Mouse (Mus musculus) limb, embryonic 12.5 days (tissue): ENCODE measurements around the gene Alkbh8. TPM values are rescaled to one million over a fixed set of nuclear protein-coding genes. Genes with fewer than 3 reads are reported as not detected.
"Not testable (repeated sequence)": the region's sequence is repeated elsewhere in the genome, so short reads cannot be mapped to it uniquely, and the experiment has no call there.

Experiments used
- ATAC-seq: fragments of 200-750 bp; cut with Nextera tagmentation; 2 replicates; pipeline ENCODE4 v1.8.0; 2017; ENCODE audit warnings: low read depth, moderate TSS enrichment; ENCODE audit not compliant: insufficient number of reproducible peaks, insufficient read depth, low FRiP score, low TSS enrichment
- H3K27ac ChIP-seq: fragments of 300-500 bp; sonication (generic); 2 replicates; pipeline ENCODE4 v1.5.1; 2016; ENCODE audit warnings: mild to moderate bottlenecking, moderate library complexity
- H3K27me3 ChIP-seq: fragments of 300-500 bp; sonication (generic); 2 replicates; pipeline ENCODE4 v1.6.1; 2016; ENCODE audit warnings: mild to moderate bottlenecking, moderate library complexity
- H3K36me3 ChIP-seq: fragments of 300-500 bp; sonication (generic); 2 replicates; pipeline ENCODE4 v1.6.1; 2016; ENCODE audit warnings: mild to moderate bottlenecking, moderate library complexity
- H3K4me1 ChIP-seq: fragments of 300-500 bp; sonication (generic); replicated peaks from 2 replicates; pipeline ENCODE4 v1.6.1; 2016
- H3K4me2 ChIP-seq: fragments of 300-500 bp; sonication (generic); 2 replicates; pipeline ENCODE4 v1.6.1; 2016; ENCODE audit warnings: mild to moderate bottlenecking, moderate library complexity
- H3K4me3 ChIP-seq: fragments of 300-500 bp; sonication (generic); replicated peaks from 2 replicates; pipeline ENCODE4 v1.5.1; 2016; ENCODE audit warnings: mild to moderate bottlenecking
- H3K9ac ChIP-seq: fragments of 300-500 bp; sonication (generic); replicated peaks from 2 replicates; pipeline ENCODE4 v1.6.1; 2016; ENCODE audit warnings: mild to moderate bottlenecking, moderate library complexity
- H3K9me3 ChIP-seq: fragments of 300-500 bp; sonication (generic); 2 replicates; pipeline ENCODE4 v1.6.1; 2016; ENCODE audit warnings: mild to moderate bottlenecking, moderate library complexity
- WGBS: fragments of 180-500 bp; shearing (Covaris S2); methylation state at CpG from one replicate; pipeline ENCODE4 v1.1.7; 2016; 5-methylcytosine and 5-hydroxymethylcytosine counted together
- polyA plus RNA-seq: library from polyadenylated mRNA; unstranded; fragments of >200 nt; fragmentation: Nextera tagmentation; extraction: Ambion mirVana; gene quantifications from 2 replicates; pipeline ENCODE4 v1.2.1, GENCODE M21; 2016

The Alkbh8 gene
- polyA plus RNA-seq, 1 experiment from 2014 or later: 43.7 TPM

GRCm38 (mm10) chr9:3376323-3376722 is 41.4 kb downstream of the Alkbh8 start:
- not testable (repeated sequence) for H3K9me3 ChIP-seq, H3K27me3 ChIP-seq, H3K4me3 ChIP-seq, H3K4me2 ChIP-seq, H3K4me1 ChIP-seq, H3K27ac ChIP-seq, ATAC-seq, H3K9ac ChIP-seq
- WGBS: 48% methylated on average over 1 of the region's 1 CpGs
- H3K36me3 ChIP-seq: peaks cover 36% of the 10 kb centered on the region

- Histone ChIP-seq H3K4me1 (0 out of 2 replicates have a peak, but pooled peaks cover 4% of the 10 kb centered on the region), H3K27ac (peak within 1 kb of the TSS; percentile 82), H3K4me3 (peak within 1 kb of the TSS; percentile 65), H3K4me2 (peak within 1 kb of the TSS; percentile 61), H3K27me3 (no peaks in the 10 kb centered on the region), H3K9me3 (no peaks in the 10 kb centered on the region), H3K36me3 (no peaks in the 10 kb centered on the region; the same call in 1 of the 2 replicates), H3K9ac (peak within 1 kb of the TSS; percentile 70)
- under 1% methylated on average over 28 of the region's 28 CpGs for WGBS
- peak; percentile 83 for ATAC-seq
Measured at GRCm38 (mm10) chr9:3403251-3404208, 68.6 kb downstream of the Alkbh8 start, which contains the start of gene Cwf19l2. Cwf19l2 (plus strand) TSS chr9:3403592.

- peak overlapping the region; percentile 61 for H3K4me2 ChIP-seq
- no peaks in the 10 kb centered on the region for H3K9me3 ChIP-seq
- H3K9ac ChIP-seq: peak overlapping the region; percentile 70
- H3K27me3 ChIP-seq: no peaks in the 10 kb centered on the region
- no peak for ATAC-seq
- WGBS: 2% methylated on average over 13 of the region's 13 CpGs
- peak overlapping the region; percentile 65 for H3K4me3 ChIP-seq
- H3K4me1 ChIP-seq: 0 out of 2 replicates have a peak, but pooled peaks cover 4% of the 10 kb centered on the region
- peak overlapping the region; percentile 68 for H3K27ac ChIP-seq
- no peaks in the 10 kb centered on the region; the same call in 1 of the 2 replicates for H3K36me3 ChIP-seq
Measured at GRCm38 (mm10) chr9:3404372-3404771, 69.4 kb downstream of the Alkbh8 start.

- not testable (repeated sequence) for H3K4me2 ChIP-seq, H3K36me3 ChIP-seq, H3K27me3 ChIP-seq, ATAC-seq, H3K4me3 ChIP-seq, H3K9me3 ChIP-seq, H3K9ac ChIP-seq, H3K27ac ChIP-seq, H3K4me1 ChIP-seq
- 92% methylated on average over 6 of the region's 6 CpGs for WGBS
Measured at GRCm38 (mm10) chr9:3439555-3440300, 104.8 kb downstream of the Alkbh8 start.

Other genes starting within 250 kb of the Alkbh8 start
- gene Cwf19l2, start 68.5 kb downstream of the Alkbh8 start, polyA plus RNA-seq: 20.7 and 21.1 TPM in 2 replicates
- 2.4 TPM in 2 replicates for gene Gucy1a2, start 197.6 kb downstream of the Alkbh8 start, polyA plus RNA-seq